Mouse (Mus musculus): ENCODE results near the gene Rtn4rl1.

DNA sequence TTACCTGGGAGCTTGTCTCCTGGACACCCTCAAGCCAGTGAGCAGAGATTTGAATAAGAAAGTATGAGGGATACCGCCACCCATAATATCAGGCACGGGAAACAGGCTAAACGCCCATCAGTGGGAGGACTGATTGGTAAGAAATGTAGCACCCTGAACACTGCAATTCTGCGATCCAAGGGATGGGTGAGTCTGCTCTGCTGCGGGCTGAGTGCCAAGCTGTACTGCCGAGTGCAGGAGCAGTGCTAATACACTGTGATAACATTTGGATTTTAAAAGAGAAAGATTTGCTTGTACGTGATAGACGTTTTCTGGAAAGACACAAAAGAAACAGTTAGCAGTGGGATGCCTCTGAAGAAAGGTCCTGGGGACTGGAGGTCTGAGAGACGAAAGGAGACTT lies 26.5 kb downstream of the Rtn4rl1 start:
- TF ChIP-seq CTCF (IDR thresholded peaks at IDR 0.05; ENCODE audit: low read depth, low read length) (no peak), EP300 (IDR thresholded peaks at IDR 0.05; ENCODE audit: insufficient read depth, low read depth, low read length) (no peak)
